Mouse (Mus musculus): ENCODE results near the gene Arl5a. TPM values are rescaled to one million over a fixed set of nuclear protein-coding genes. Genes with fewer than 3 reads are reported as not detected.
A peak's percentile ranks its signal among the peaks of the same experiment; 100 is the strongest.

Arl5a gene
- polyA plus RNA-seq, 1 experiment: 14.6 TPM

DNA sequence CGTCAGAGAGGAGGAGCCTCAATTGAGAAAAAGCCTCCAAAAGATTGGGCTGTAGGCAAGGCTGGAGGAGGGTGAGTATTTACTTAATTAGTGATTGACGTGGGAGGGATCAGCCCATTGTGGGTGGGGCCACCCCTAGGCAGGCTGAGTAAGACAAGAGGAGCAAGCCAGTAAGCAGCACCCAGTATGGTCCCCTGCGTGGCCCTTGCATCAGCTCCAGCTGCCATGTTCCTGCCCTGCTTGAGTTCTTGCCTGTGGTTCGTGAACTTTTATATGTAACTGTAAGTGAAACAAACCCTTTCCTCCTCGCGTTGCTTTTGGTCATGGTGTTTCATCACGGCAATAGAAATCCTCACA, 46.3 kb downstream of the Arl5a start, which contains the start of gene Neb:
Gene Neb (minus strand): TSS at position 27 of the 357 bp plus-strand sequence.
- no peak within 1 kb of the TSS for H3K4me2 ChIP-seq (ENCODE audit: low read depth)

DNA sequence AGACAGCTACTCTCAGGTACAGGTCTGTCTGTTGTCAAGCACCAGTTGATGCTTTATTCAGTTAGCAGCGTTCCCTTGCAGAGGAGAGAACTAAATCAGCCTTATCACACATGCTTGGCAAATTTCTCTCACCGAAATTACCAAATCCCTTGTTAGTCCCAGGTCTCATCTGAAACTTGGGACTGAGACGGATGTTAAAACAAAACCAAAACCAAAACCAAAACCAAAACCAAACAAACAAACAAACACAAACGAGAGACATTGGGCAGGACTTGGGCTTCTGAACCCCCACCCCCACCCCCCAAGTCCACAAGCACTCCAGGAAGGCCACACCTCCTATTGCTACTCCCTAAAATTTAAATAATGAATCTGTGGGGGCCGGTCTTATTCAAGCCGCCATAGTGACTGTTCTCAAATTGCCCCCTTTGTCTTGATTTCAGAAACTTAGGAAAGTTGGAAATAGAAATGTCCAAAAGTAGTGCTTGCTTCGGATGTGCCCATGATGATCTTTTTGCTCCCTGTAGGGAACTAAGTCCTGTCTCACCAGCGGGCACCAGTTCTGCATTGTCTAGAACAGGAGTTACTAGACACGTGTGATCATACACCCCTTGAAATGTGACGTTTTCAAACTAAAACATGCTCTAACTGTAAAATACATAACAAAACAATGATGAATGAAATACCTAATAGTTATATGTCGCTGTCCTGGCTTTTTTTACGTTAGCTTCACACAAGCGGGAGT, 46.8 kb downstream of the Arl5a start:
- Histone ChIP-seq H3K4me3 (no peak overlapping the region), H3ac (ENCODE audit: control insufficient read depth, insufficient read length) (no peak overlapping the region), H3K4me2 (ENCODE audit: low read depth) (no peak overlapping the region), H3K36me3 (ENCODE audit: control insufficient read depth, insufficient read depth) (no peaks in the 10 kb centered on the region), H3K79me2 (ENCODE audit: control insufficient read depth, insufficient read depth) (no peaks in the 10 kb centered on the region), H3K27me3 (ENCODE audit: control insufficient read depth, insufficient read depth, insufficient read length) (no peaks in the 10 kb centered on the region)
- TF ChIP-seq REST (IDR thresholded peaks at IDR 0.05; ENCODE audit: insufficient read depth, insufficient read length): no peak
- no peak for TF ChIP-seq MAX (IDR thresholded peaks at IDR 0.05; ENCODE audit: low read depth)
- TF ChIP-seq POLR2AphosphoS2 (IDR thresholded peaks at IDR 0.05; ENCODE audit: insufficient read length, low read depth): no peak
- no peak for TF ChIP-seq TCF3 (IDR thresholded peaks at IDR 0.05; ENCODE audit: insufficient read length, low read depth)

More for the DNA sequence above, 46.3 kb downstream of the Arl5a start, which contains the start of gene Neb:
- Histone ChIP-seq H3ac (ENCODE audit: control insufficient read depth, insufficient read length) (no peak within 1 kb of the TSS), H3K79me2 (ENCODE audit: control insufficient read depth, insufficient read depth) (no peaks in the 10 kb centered on the region), H3K27me3 (ENCODE audit: control insufficient read depth, insufficient read depth, insufficient read length) (no peaks in the 10 kb centered on the region), H3K4me3 (no peak within 1 kb of the TSS), H3K36me3 (ENCODE audit: control insufficient read depth, insufficient read depth) (no peaks in the 10 kb centered on the region)
- TF ChIP-seq SRF (IDR thresholded peaks at IDR 0.05; ENCODE audit: control insufficient read depth, insufficient read length, low read depth) (no peak), TCF3 (IDR thresholded peaks at IDR 0.05; ENCODE audit: insufficient read length, low read depth) (no peak), MAX (IDR thresholded peaks at IDR 0.05; ENCODE audit: low read depth) (no peak), POLR2A (IDR thresholded peaks at IDR 0.05; ENCODE audit: insufficient read length, low read depth) (no peak), USF1 (IDR thresholded peaks at IDR 0.05; ENCODE audit: low read depth) (no peak), REST (IDR thresholded peaks at IDR 0.05; ENCODE audit: insufficient read depth, insufficient read length) (no peak), POLR2AphosphoS2 (IDR thresholded peaks at IDR 0.05; ENCODE audit: insufficient read length, low read depth) (no peak), E2F4 (IDR thresholded peaks at IDR 0.05; ENCODE audit: insufficient read depth) (no peak), TCF12 (IDR thresholded peaks at IDR 0.05; ENCODE audit: insufficient read depth, poor library complexity, severe bottlenecking) (no peak), MYOD1 (IDR thresholded peaks at IDR 0.05; ENCODE audit: control insufficient read depth in 1 of 3, insufficient read length in 2 of 3, low read depth in 2 of 3) (no peak), MYOG (IDR thresholded peaks at IDR 0.05; ENCODE audit: control insufficient read depth in 1 of 3, insufficient read depth in 1 of 3, insufficient read length in 2 of 3, low read depth in 2 of 3) (no peak)

DNA sequence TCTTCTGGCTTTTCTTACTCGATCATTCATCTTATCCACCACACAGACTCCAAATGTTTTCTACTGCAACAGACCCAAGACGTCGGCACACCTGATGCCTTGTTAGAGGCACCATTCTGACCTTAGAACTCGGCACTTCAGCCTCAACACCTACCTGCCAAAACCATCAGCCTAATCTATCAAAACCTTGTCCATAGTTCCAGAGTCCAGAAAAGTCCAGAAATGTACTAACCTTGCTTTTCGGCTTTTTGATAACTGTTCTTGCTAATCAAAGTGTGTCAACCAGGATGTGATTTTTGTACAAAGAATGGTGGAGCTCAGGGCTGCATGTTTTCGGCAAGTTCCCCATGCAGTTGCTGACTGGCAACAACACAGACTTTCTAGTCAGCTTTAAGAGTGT, 50.0 kb downstream of the Arl5a start:
- Histone ChIP-seq H3K4me3 (no peak overlapping the region), H3ac (ENCODE audit: control insufficient read depth, insufficient read length) (no peak overlapping the region), H3K4me2 (ENCODE audit: low read depth) (no peak overlapping the region), H3K79me2 (ENCODE audit: control insufficient read depth, insufficient read depth) (no peaks in the 10 kb centered on the region), H3K36me3 (ENCODE audit: control insufficient read depth, insufficient read depth) (no peaks in the 10 kb centered on the region), H3K27me3 (ENCODE audit: control insufficient read depth, insufficient read depth, insufficient read length) (no peaks in the 10 kb centered on the region)
- TF ChIP-seq CEBPB (IDR thresholded peaks at IDR 0.05; ENCODE audit: insufficient read depth, poor library complexity, severe bottlenecking) (no peak), POLR2AphosphoS2 (IDR thresholded peaks at IDR 0.05; ENCODE audit: insufficient read length, low read depth) (no peak), TCF12 (IDR thresholded peaks at IDR 0.05; ENCODE audit: insufficient read depth, poor library complexity, severe bottlenecking) (no peak), TCF3 (IDR thresholded peaks at IDR 0.05; ENCODE audit: insufficient read length, low read depth) (no peak), USF1 (IDR thresholded peaks at IDR 0.05; ENCODE audit: low read depth) (no peak), MAX (IDR thresholded peaks at IDR 0.05; ENCODE audit: low read depth) (no peak), SRF (IDR thresholded peaks at IDR 0.05; ENCODE audit: control insufficient read depth, insufficient read length, low read depth) (no peak), POLR2A (IDR thresholded peaks at IDR 0.05; ENCODE audit: insufficient read length, low read depth) (no peak), REST (IDR thresholded peaks at IDR 0.05; ENCODE audit: insufficient read depth, insufficient read length) (no peak), MYOD1 (IDR thresholded peaks at IDR 0.05; ENCODE audit: control insufficient read depth in 1 of 3, insufficient read length in 2 of 3, low read depth in 2 of 3) (no peak), MYOG (IDR thresholded peaks at IDR 0.05; ENCODE audit: control insufficient read depth in 1 of 3, insufficient read depth in 1 of 3, insufficient read length in 2 of 3, low read depth in 2 of 3) (no peak), E2F4 (IDR thresholded peaks at IDR 0.05; ENCODE audit: insufficient read depth) (no peak)

DNA sequence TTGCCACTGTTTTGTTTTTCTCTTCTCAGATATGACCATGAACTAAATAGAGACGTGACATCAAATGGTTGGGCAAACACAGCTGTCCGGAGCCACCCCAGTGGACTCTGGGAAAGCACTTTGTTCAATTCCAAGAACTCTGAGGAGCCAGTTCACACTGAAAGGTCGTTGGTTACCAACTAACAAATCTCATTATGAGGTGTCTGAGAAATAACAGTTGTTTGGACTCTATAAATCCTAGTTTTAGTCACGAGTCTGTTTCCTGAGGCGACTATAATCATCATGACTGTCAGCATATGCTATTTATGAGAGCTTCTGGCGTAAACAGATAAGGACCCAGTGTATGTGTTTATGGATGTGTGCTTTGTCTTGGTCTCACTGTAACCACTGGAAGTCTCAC, 52.2 kb downstream of the Arl5a start:
- no peak for TF ChIP-seq MYOD1 (IDR thresholded peaks at IDR 0.05; ENCODE audit: control insufficient read depth in 1 of 3, insufficient read length in 2 of 3, low read depth in 2 of 3)
- no peak for TF ChIP-seq REST (IDR thresholded peaks at IDR 0.05; ENCODE audit: insufficient read depth, insufficient read length)
- no peak for TF ChIP-seq CEBPB (IDR thresholded peaks at IDR 0.05; ENCODE audit: insufficient read depth, poor library complexity, severe bottlenecking)
- TF ChIP-seq MYOG (IDR thresholded peaks at IDR 0.05; ENCODE audit: control insufficient read depth in 1 of 3, insufficient read depth in 1 of 3, insufficient read length in 2 of 3, low read depth in 2 of 3): peak in 1 of 3 experiments; percentile 82
- TF ChIP-seq USF1 (IDR thresholded peaks at IDR 0.05; ENCODE audit: low read depth): no peak
- TF ChIP-seq MAX (IDR thresholded peaks at IDR 0.05; ENCODE audit: low read depth): no peak
- TF ChIP-seq TCF3 (IDR thresholded peaks at IDR 0.05; ENCODE audit: insufficient read length, low read depth): no peak
- no peak for TF ChIP-seq SRF (IDR thresholded peaks at IDR 0.05; ENCODE audit: control insufficient read depth, insufficient read length, low read depth)
- H3K4me2 ChIP-seq (ENCODE audit: low read depth): no peak overlapping the region

DNA sequence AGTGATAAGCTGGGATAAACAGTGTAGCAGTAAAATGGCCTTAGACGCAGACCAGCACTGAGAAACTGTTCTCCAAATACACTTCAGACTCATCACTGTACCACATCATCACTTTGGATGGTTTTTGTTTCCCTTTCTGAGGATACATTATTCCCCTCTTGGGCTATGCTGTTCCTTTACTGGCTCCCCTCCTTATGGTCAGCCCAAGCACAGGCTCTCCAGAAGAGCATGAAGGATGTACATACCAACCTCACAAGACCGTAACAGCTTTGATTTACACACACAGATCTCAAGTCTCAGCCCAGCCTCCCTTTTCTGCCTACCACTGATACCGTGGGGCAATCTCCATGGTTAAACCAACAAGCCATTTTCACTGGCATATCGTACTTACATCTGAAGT, 52.6 kb downstream of the Arl5a start:
- no peak overlapping the region for H3ac ChIP-seq (ENCODE audit: control insufficient read depth, insufficient read length)
- H3K27me3 ChIP-seq (ENCODE audit: control insufficient read depth, insufficient read depth, insufficient read length): no peaks in the 10 kb centered on the region
- peak overlapping the region; percentile 36 for H3K4me2 ChIP-seq (ENCODE audit: low read depth)
- H3K36me3 ChIP-seq (ENCODE audit: control insufficient read depth, insufficient read depth): no peaks in the 10 kb centered on the region
- TF ChIP-seq TCF12 (IDR thresholded peaks at IDR 0.05; ENCODE audit: insufficient read depth, poor library complexity, severe bottlenecking): no peak
- TF ChIP-seq E2F4 (IDR thresholded peaks at IDR 0.05; ENCODE audit: insufficient read depth): no peak
- TF ChIP-seq SRF (IDR thresholded peaks at IDR 0.05; ENCODE audit: control insufficient read depth, insufficient read length, low read depth): no peak
- no peak for TF ChIP-seq MYOG (IDR thresholded peaks at IDR 0.05; ENCODE audit: control insufficient read depth in 1 of 3, insufficient read depth in 1 of 3, insufficient read length in 2 of 3, low read depth in 2 of 3)
- no peak for TF ChIP-seq MYOD1 (IDR thresholded peaks at IDR 0.05; ENCODE audit: control insufficient read depth in 1 of 3, insufficient read length in 2 of 3, low read depth in 2 of 3)
- no peak for TF ChIP-seq TCF3 (IDR thresholded peaks at IDR 0.05; ENCODE audit: insufficient read length, low read depth)
- TF ChIP-seq POLR2AphosphoS2 (IDR thresholded peaks at IDR 0.05; ENCODE audit: insufficient read length, low read depth): no peak
- no peak for TF ChIP-seq POLR2A (IDR thresholded peaks at IDR 0.05; ENCODE audit: insufficient read length, low read depth)
- no peak for TF ChIP-seq MAX (IDR thresholded peaks at IDR 0.05; ENCODE audit: low read depth)
- no peak for TF ChIP-seq REST (IDR thresholded peaks at IDR 0.05; ENCODE audit: insufficient read depth, insufficient read length)
- no peak for TF ChIP-seq USF1 (IDR thresholded peaks at IDR 0.05; ENCODE audit: low read depth)
- no peak for TF ChIP-seq CEBPB (IDR thresholded peaks at IDR 0.05; ENCODE audit: insufficient read depth, poor library complexity, severe bottlenecking)
- H3K4me3 ChIP-seq: no peak overlapping the region
- no peaks in the 10 kb centered on the region for H3K79me2 ChIP-seq (ENCODE audit: control insufficient read depth, insufficient read depth)

More for the DNA sequence above, 52.2 kb downstream of the Arl5a start:
- no peak overlapping the region for H3ac ChIP-seq (ENCODE audit: control insufficient read depth, insufficient read length)
- H3K36me3 ChIP-seq (ENCODE audit: control insufficient read depth, insufficient read depth): no peaks in the 10 kb centered on the region
- H3K27me3 ChIP-seq (ENCODE audit: control insufficient read depth, insufficient read depth, insufficient read length): no peaks in the 10 kb centered on the region
- no peak overlapping the region for H3K4me3 ChIP-seq
- no peaks in the 10 kb centered on the region for H3K79me2 ChIP-seq (ENCODE audit: control insufficient read depth, insufficient read depth)
